Mouse (Mus musculus): ENCODE data around the gene Atp4b. TPM values are rescaled to one million over a fixed set of nuclear protein-coding genes. Genes with fewer than 3 reads are reported as not detected.
"Not testable (repeated sequence)": the region's sequence is repeated elsewhere in the genome, so short reads cannot be mapped to it uniquely, and the experiment has no call there.

Atp4b gene
- total RNA-seq, 2 experiments from 2014 or later, result not detected

DNA sequence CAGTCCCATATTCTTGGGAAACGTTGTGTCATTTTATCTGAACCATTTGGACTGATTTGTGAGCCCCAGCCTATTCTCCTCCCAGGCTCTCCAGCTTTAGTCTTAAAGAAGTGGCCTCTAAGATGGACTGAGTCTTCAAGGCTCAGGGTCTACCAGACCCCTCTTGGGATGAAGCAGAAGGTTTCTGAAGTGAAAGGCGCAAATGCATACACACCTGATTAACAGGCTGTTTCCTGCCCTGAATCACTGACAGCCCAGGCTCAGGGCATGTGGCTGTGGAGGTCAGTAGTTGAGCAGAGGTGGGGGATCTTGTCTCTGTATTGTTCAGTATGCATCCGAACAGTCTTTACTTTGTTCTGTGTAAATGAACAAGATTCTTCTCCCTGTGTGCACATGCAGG is 58.9 kb downstream of the Atp4b start:
- DNase-seq (ENCODE audit: low spot score in 2 of 2), result no peak
- intact Hi-C loops (cut with DNase I), result loop anchor here (2.0 kb wide), 1 partner anchor 49 kb away; the partner anchor contains the start of genes Dcun1d2 and Tmco3

GRCm38 (mm10) chr8:13337245-13337644 is 59.4 kb downstream of the Atp4b start:
- DNase-seq (ENCODE audit: low spot score in 2 of 2); intact Hi-C loops (cut with DNase I): not testable (repeated sequence)

Other genes starting within 250 kb of the Atp4b start
- gene Lamp1, start 237.7 kb downstream of the Atp4b start, total RNA-seq (2021), result 100 to 1,000 TPM; 258 to 303 TPM
- gene Grtp1, start 196.2 kb downstream of the Atp4b start, total RNA-seq (2021), result 1 to 10 TPM; 4.8 to 5.5 TPM
- 1 to 10 TPM; 1.2 to 1.4 TPM for gene Adprhl1, start 142.7 kb downstream of the Atp4b start, total RNA-seq (2021)
- gene Dcun1d2, start 108.7 kb downstream of the Atp4b start, total RNA-seq (2021), result 10 to 100 TPM; 37.0 to 38.4 TPM
- 10 to 100 TPM; 49.8 to 50.7 TPM for gene Tmco3, start 108.6 kb downstream of the Atp4b start, total RNA-seq (2021)
- gene Tfdp1, start 58.1 kb downstream of the Atp4b start, total RNA-seq (2021), result 10 to 100 TPM; 55.8 to 69.5 TPM
- not detected for gene Grk1, start 8.3 kb upstream of the Atp4b start, total RNA-seq (2021)
- 1 to 10 TPM; 4.7 to 5.4 TPM for gene Tmem255b, start 38.4 kb upstream of the Atp4b start, total RNA-seq (2021)
- gene Gas6, start 97.7 kb upstream of the Atp4b start, total RNA-seq (2021), result 100 to 1,000 TPM in 1 of 2 experiments, 10 to 100 TPM in 1; 98.8 to 117 TPM
- not detected for gene 1700029H14Rik, start 165.6 kb upstream of the Atp4b start, total RNA-seq (2021)